Mouse (Mus musculus) urinary bladder, postnatal 10 days (tissue): ENCODE measurements around the gene Catsperg1.

Experiments
- DNase-seq: peaks from one replicate; pipeline ENCODE4 v3.0.0; 2022; ENCODE audit warnings: low spot score

Gene Catsperg1

GRCm38 (mm10) chr7:29134693-29135386, 79.0 kb downstream of the Catsperg1 start, which contains the start of gene Rasgrp4:
Gene Rasgrp4, plus strand, starts transcription at chr7:29134851.
- no peak for DNase-seq

GRCm38 (mm10) chr7:29134230-29134629, 79.6 kb downstream of the Catsperg1 start:
- no peak for DNase-seq
